Mouse (Mus musculus) midbrain, embryonic 14.5 days (tissue): ENCODE data around the gene Gsg1. TPM values are rescaled to one million over a fixed set of nuclear protein-coding genes. Genes with fewer than 3 reads are reported as not detected.
A peak's percentile ranks its signal among the peaks of the same experiment; 100 is the strongest.

ENCODE experiments used
- ATAC-seq: fragments of 200-750 bp; cut with Nextera tagmentation; 2 replicates; pipeline ENCODE4 v1.8.0; 2017; ENCODE audit warnings: moderate number of reproducible peaks, moderate library complexity; ENCODE audit not compliant: low FRiP score, low TSS enrichment
- DNase-seq: peaks from one replicate; pipeline ENCODE4 v3.0.0-alpha.2; 2015
- H3K27ac ChIP-seq: fragments of 300-500 bp; sonication (generic); replicated peaks from 2 replicates; pipeline ENCODE4 v1.5.1; 2014; ENCODE audit warnings: mild to moderate bottlenecking, low read depth, low read length, moderate library complexity
- H3K27me3 ChIP-seq: fragments of 300-500 bp; sonication (generic); 2 replicates; pipeline ENCODE4 v1.6.1; 2014; ENCODE audit warnings: low read length, control low read depth, mixed read lengths; ENCODE audit not compliant: control insufficient read depth, insufficient read depth
- H3K36me3 ChIP-seq: fragments of 300-500 bp; sonication (generic); 2 replicates; pipeline ENCODE4 v1.6.1; 2014; ENCODE audit warnings: low read length, control low read depth; ENCODE audit not compliant: control insufficient read depth, insufficient read depth
- H3K4me1 ChIP-seq: fragments of 300-500 bp; sonication (generic); 2 replicates; pipeline ENCODE4 v1.6.1; 2014; ENCODE audit warnings: mild to moderate bottlenecking, antibody characterized with exemption, low read length, control low read depth; ENCODE audit not compliant: control insufficient read depth, insufficient read depth
- H3K4me2 ChIP-seq: fragments of 300-500 bp; sonication (generic); 2 replicates; pipeline ENCODE4 v1.6.1; 2014; ENCODE audit warnings: mild to moderate bottlenecking, low read length, moderate library complexity
- H3K4me3 ChIP-seq: fragments of 300-500 bp; sonication (generic); replicated peaks from 2 replicates; pipeline ENCODE4 v1.5.1; 2014; ENCODE audit warnings: low read depth, low read length
- H3K9ac ChIP-seq: fragments of 300-500 bp; sonication (generic); replicated peaks from 2 replicates; pipeline ENCODE4 v1.6.1; 2014; ENCODE audit warnings: mild to moderate bottlenecking, low read length, moderate library complexity
- H3K9me3 ChIP-seq: fragments of 300-500 bp; sonication (generic); 2 replicates; pipeline ENCODE4 v1.6.1; 2016; ENCODE audit warnings: low read length, control low read depth, mixed read lengths; ENCODE audit not compliant: control insufficient read depth
- WGBS: fragments of 180-500 bp; shearing (Covaris S2); extraction: QIAGEN DNeasy Blood & Tissue Kit; methylation state at CpG from one replicate; pipeline ENCODE4 v1.1.7; 2014; 5-methylcytosine and 5-hydroxymethylcytosine counted together
- polyA plus RNA-seq: library from polyadenylated mRNA; unstranded; fragments of >200 nt; fragmentation: Nextera tagmentation; extraction: Ambion mirVana; gene quantifications from 2 replicates; pipeline ENCODE4 v1.2.1, GENCODE M21; 2014

The Gsg1 gene
- polyA plus RNA-seq, 1 experiment from 2014 or later, result 0.18 TPM

GRCm38 (mm10) chr6:135292391-135292790 is 38.2 kb upstream of the Gsg1 start:
- H3K4me3 ChIP-seq, result no peak overlapping the region
- H3K4me2 ChIP-seq, result no peak overlapping the region
- no peak overlapping the region for H3K27ac ChIP-seq
- no peaks in the 10 kb centered on the region for H3K27me3 ChIP-seq
- no peak for ATAC-seq
- H3K4me1 ChIP-seq, result no peaks in the 10 kb centered on the region
- no peaks in the 10 kb centered on the region for H3K36me3 ChIP-seq
- 72% methylated on average over 4 of the region's 4 CpGs for WGBS
- DNase-seq, result no peak
- no peak overlapping the region for H3K9ac ChIP-seq
- H3K9me3 ChIP-seq, result no peaks in the 10 kb centered on the region

DNA sequence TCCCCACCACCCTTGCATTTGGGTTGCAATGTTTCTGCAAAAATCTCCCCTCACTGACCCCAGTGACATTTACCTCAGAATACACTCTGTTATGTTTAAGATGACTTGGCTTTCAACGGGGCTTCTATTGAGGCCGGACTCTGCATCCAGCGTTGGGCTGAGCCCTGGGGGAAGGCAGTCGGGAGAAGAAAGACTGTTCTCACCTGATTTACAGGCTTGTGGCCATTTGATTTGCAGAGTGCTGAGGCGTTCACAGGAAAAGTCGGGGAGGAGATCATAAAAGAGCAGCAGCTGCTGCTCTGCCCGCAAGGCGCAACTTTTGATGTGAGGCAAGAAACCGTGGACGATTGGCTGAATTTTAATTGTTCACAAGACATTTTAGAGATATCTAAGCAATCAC is 25.7 kb upstream of the Gsg1 start:
- H3K9me3 ChIP-seq, result no peaks in the 10 kb centered on the region
- WGBS, result 44% methylated on average over 10 of the region's 10 CpGs
- DNase-seq (peak; percentile 37), ATAC-seq (no peak)
- no peaks in the 10 kb centered on the region for H3K36me3 ChIP-seq
- no peak overlapping the region for H3K9ac ChIP-seq
- no peak overlapping the region for H3K4me2 ChIP-seq
- H3K4me3 ChIP-seq, result no peak overlapping the region
- H3K27ac ChIP-seq, result 0 out of 2 replicates have a peak overlapping the region, but pooled peaks have one; percentile 20
- H3K4me1 ChIP-seq, result 0 out of 2 replicates have a peak, but pooled peaks cover 3% of the 10 kb centered on the region
- H3K27me3 ChIP-seq, result no peaks in the 10 kb centered on the region

DNA sequence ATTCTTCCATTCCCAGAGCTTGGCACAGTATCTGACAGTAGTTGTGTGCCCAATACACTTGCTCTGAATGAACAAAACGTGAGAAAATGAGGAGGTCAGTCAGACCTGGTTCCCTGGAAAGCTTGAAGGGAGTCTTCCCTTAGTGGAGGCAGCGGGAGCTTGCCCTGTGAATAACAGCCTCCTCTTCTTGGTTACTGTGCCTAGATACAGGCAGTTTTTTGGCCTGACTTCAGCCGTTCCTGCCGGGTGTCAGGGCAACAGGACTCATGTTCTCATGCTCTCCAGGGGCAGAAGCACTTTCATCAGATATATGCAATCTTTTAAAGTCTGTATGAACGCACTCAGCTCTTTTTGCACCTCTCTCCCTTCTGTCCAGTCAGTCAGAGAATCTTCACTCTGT is 25.1 kb upstream of the Gsg1 start:
- no peaks in the 10 kb centered on the region for H3K27me3 ChIP-seq
- H3K9ac ChIP-seq, result no peak overlapping the region
- DNase-seq (peak; percentile 46), ATAC-seq (no peak)
- H3K4me1 ChIP-seq, result 0 out of 2 replicates have a peak, but pooled peaks cover 3% of the 10 kb centered on the region
- no peak overlapping the region for H3K4me3 ChIP-seq
- H3K27ac ChIP-seq, result 0 out of 2 replicates have a peak overlapping the region, but pooled peaks have one; percentile 20
- H3K4me2 ChIP-seq, result no peak overlapping the region
- WGBS, result 63% methylated on average over 5 of the region's 5 CpGs
- no peaks in the 10 kb centered on the region for H3K36me3 ChIP-seq
- H3K9me3 ChIP-seq, result no peaks in the 10 kb centered on the region

- 0 out of 2 replicates have a peak, but pooled peaks cover 3% of the 10 kb centered on the region for H3K4me1 ChIP-seq
- no peak overlapping the region for H3K9ac ChIP-seq
- H3K27me3 ChIP-seq, result no peaks in the 10 kb centered on the region
- H3K27ac ChIP-seq, result no peak overlapping the region
- WGBS, result 93% methylated on average over 6 of the region's 6 CpGs
- no peaks in the 10 kb centered on the region for H3K9me3 ChIP-seq
- DNase-seq (no peak), ATAC-seq (no peak)
- no peaks in the 10 kb centered on the region for H3K36me3 ChIP-seq
- no peak overlapping the region for H3K4me3 ChIP-seq
- no peak overlapping the region for H3K4me2 ChIP-seq
These were observed 24.2 kb upstream of the Gsg1 start for GRCm38 (mm10) chr6:135278302-135278701.

- WGBS, result 81% methylated on average over 6 of the region's 6 CpGs
- no peaks in the 10 kb centered on the region for H3K36me3 ChIP-seq
These were observed 22.5 kb upstream of the Gsg1 start for GRCm38 (mm10) chr6:135276474-135277295.

DNA sequence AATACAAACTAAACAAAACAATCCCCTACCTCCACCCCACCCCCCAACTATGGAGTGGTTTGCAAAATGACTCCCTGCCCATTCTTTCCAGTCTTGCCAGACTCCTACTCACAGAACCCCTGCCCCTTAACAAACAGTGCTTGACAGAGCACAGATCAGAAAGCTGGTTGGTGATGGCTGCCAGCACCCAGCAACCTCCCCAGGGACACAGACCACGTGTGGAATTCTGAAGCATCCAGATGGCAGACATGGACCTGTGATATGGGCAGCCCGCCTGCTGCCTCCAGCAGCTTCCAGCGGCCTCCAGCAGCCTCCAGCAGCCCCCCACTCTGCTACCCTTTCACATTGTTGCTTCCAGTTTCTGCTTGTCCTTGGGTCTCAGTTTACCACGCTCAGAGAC is 21.1 kb upstream of the Gsg1 start:
- WGBS, result 83% methylated on average over 4 of the region's 4 CpGs
- DNase-seq (peak; percentile 32), ATAC-seq (no peak)
- no peak overlapping the region for H3K4me3 ChIP-seq
- H3K36me3 ChIP-seq, result no peaks in the 10 kb centered on the region
- H3K4me1 ChIP-seq, result 0 out of 2 replicates have a peak, but pooled peaks cover 3% of the 10 kb centered on the region
- no peaks in the 10 kb centered on the region for H3K9me3 ChIP-seq
- H3K9ac ChIP-seq, result no peak overlapping the region
- no peaks in the 10 kb centered on the region for H3K27me3 ChIP-seq
- no peak overlapping the region for H3K4me2 ChIP-seq
- H3K27ac ChIP-seq, result no peak overlapping the region

More at GRCm38 (mm10) chr6:135276474-135277295, 22.5 kb upstream of the Gsg1 start:
- no peaks in the 10 kb centered on the region for H3K9me3 ChIP-seq
- H3K27me3 ChIP-seq, result no peaks in the 10 kb centered on the region
- no peak overlapping the region for H3K9ac ChIP-seq
- no peak overlapping the region for H3K27ac ChIP-seq
- H3K4me1 ChIP-seq, result 0 out of 2 replicates have a peak, but pooled peaks cover 3% of the 10 kb centered on the region
- ATAC-seq (no peak), DNase-seq (no peak)
- H3K4me2 ChIP-seq, result no peak overlapping the region
- no peak overlapping the region for H3K4me3 ChIP-seq

- Histone ChIP-seq H3K9me3 (no peaks in the 10 kb centered on the region), H3K4me2 (no peak overlapping the region), H3K9ac (no peak overlapping the region), H3K27me3 (no peaks in the 10 kb centered on the region), H3K36me3 (no peaks in the 10 kb centered on the region), H3K4me3 (no peak overlapping the region), H3K4me1 (0 out of 2 replicates have a peak, but pooled peaks cover 3% of the 10 kb centered on the region), H3K27ac (no peak overlapping the region)
- 96% methylated on average over 6 of the region's 6 CpGs for WGBS
- ATAC-seq, result no peak
- no peak for DNase-seq
These were observed 18.9 kb upstream of the Gsg1 start for GRCm38 (mm10) chr6:135273066-135273465.

DNA sequence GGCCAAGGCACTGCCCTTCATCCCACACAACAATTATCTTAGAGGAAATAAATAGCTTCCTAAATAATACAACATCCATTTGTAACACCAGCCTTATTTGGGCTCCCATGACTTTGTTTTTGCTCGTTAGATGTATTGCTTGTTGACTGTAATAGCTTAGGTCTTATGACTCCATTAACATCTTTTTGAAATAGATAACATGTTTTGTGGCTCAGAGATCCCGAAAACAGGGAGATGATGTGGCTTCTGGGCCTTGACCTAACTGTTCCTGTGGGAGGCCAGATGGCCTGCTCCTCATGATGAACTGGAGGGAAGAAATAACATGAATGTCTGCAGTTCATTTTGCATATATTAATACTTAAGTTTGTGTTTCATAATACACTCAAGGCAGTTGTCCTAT is 17.6 kb upstream of the Gsg1 start:
- Histone ChIP-seq H3K4me2 (no peak overlapping the region), H3K36me3 (no peaks in the 10 kb centered on the region), H3K4me1 (0 out of 2 replicates have a peak, but pooled peaks cover 3% of the 10 kb centered on the region), H3K4me3 (no peak overlapping the region), H3K9ac (no peak overlapping the region), H3K27me3 (no peaks in the 10 kb centered on the region), H3K9me3 (no peaks in the 10 kb centered on the region), H3K27ac (no peak overlapping the region)
- DNase-seq (no peak), ATAC-seq (no peak)
- WGBS, result 61% methylated on average over 2 of the region's 2 CpGs

DNA sequence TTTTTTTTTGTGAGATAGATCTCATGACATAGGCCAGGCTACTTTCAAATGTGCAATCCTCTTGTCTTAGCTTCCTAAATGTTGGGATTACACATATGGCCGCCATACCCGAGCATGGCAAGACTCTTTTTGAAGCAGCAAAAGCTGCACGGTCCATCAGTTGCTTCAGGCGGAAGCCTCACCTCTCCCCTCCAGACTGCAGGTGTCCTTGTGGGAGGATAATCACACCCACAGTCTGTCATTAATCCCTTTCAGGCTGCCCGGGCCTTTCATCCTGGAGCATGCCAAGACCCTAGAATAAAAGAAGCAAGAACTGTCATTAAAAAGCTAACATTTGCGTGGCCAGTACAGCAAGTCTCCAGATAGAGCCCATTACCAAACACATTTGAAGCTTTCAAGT is 15.5 kb upstream of the Gsg1 start:
- no peak overlapping the region for H3K9ac ChIP-seq
- no peak overlapping the region for H3K4me3 ChIP-seq
- no peak overlapping the region for H3K27ac ChIP-seq
- no peaks in the 10 kb centered on the region for H3K36me3 ChIP-seq
- H3K27me3 ChIP-seq, result no peaks in the 10 kb centered on the region
- 0 out of 2 replicates have a peak, but pooled peaks cover 3% of the 10 kb centered on the region for H3K4me1 ChIP-seq
- no peak for DNase-seq
- no peaks in the 10 kb centered on the region for H3K9me3 ChIP-seq
- no peak for ATAC-seq
- H3K4me2 ChIP-seq, result no peak overlapping the region
- 20% methylated on average over 6 of the region's 6 CpGs for WGBS
